Mouse (Mus musculus) hindlimb bud, embryonic 11.5 days (tissue): ENCODE measurements around the gene Coro1b.
"Not testable (repeated sequence)": the region's sequence is repeated elsewhere in the genome, so short reads cannot be mapped to it uniquely, and the experiment has no call there.

ENCODE experiments used
- DNase-seq: peaks from one replicate; pipeline ENCODE4 v3.0.0-alpha.2; 2012; ENCODE audit warnings: low read depth, low spot score; ENCODE audit errors: extremely low spot score

The Coro1b gene

GRCm38 (mm10) chr19:4119716-4120487 is 28.5 kb upstream of the Coro1b start:
- no peak for DNase-seq

DNA sequence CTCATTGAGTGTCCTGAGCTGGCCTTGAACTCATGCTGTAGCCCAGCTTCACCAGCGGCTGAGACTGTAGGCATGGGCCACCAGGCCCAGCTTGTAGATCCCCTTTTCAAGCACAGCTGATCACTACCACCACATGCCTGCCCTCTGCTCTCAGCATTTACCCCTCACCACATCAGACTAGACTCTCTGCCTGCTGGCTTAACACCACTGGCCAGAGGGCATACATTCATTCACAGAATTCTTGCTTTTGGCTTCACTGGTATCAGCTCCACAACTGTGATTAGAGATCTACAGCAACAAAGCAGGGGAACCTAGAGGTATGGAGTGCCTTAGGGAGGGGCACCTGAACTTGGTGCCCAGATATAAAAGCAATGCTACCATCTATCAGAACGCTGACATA is 27.9 kb upstream of the Coro1b start:
- no peak for DNase-seq

GRCm38 (mm10) chr19:4121097-4121805 is 27.2 kb upstream of the Coro1b start:
- peak; percentile 97 for DNase-seq

DNA sequence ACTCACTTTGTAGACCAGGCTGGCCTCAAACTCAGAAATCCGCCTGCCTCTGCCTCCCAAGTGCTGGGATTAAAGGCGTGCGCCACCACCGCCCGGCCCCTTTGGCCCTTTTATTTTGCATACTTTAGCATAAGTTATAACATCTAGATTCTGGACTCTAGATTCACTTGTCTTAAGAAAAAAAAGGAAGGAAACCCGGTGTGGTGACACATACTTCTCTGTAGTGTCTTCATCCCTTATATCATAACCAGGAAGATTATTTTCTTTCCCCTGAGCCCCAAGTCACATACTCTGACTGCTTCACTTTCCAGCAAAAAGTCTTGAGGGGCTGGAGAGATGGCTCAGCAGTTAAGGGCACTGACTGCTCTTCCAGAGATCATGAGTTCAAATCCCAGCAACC is 26.5 kb upstream of the Coro1b start:
- not testable (repeated sequence) for DNase-seq

DNA sequence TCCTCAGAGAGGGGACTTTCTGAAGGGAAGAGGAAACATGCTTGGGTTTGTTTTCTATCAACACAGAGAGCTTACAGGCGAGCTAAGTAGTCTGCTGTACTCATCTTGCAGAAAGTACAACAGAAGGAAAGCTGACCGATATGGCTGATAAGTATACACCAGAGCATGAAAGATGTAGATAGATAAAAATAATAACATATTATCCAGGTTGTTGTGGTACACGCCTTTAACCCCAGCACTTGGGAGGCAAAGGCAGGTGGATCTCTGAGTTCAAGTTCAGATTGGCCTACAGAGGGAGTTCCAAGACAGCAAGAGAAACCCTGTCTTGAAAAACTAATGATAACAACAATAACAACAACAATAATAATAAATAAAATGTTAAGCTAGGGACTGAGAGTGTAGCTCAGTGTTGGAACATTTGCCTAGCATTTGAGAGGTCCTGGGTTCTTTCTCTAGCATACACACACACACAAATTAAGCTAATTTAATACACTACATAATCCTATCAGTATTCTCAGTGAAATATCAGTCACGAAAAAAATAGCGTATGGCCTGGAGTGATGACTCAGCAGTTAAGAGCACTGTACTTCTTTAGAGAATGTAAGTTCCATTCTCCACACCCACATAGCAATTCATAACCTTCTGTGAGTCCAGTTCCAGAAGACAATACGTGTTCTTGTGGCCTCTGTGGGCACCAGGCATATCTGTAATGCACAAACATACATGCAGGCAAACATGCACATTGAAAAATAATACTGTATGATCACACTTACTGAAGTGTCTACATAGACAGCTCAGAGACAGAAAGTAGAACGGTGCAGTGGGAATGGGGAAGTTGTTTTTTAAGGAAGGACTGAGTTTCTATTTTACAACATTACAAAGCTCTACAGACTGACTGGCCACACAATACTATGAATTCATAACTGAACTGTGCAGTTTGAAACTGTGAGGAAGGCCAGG is 25.7 kb upstream of the Coro1b start:
- DNase-seq, result no peak

GRCm38 (mm10) chr19:4124432-4124831 is 24.0 kb upstream of the Coro1b start:
- no peak for DNase-seq

GRCm38 (mm10) chr19:4125268-4125667 is 23.2 kb upstream of the Coro1b start:
- not testable (repeated sequence) for DNase-seq

DNA sequence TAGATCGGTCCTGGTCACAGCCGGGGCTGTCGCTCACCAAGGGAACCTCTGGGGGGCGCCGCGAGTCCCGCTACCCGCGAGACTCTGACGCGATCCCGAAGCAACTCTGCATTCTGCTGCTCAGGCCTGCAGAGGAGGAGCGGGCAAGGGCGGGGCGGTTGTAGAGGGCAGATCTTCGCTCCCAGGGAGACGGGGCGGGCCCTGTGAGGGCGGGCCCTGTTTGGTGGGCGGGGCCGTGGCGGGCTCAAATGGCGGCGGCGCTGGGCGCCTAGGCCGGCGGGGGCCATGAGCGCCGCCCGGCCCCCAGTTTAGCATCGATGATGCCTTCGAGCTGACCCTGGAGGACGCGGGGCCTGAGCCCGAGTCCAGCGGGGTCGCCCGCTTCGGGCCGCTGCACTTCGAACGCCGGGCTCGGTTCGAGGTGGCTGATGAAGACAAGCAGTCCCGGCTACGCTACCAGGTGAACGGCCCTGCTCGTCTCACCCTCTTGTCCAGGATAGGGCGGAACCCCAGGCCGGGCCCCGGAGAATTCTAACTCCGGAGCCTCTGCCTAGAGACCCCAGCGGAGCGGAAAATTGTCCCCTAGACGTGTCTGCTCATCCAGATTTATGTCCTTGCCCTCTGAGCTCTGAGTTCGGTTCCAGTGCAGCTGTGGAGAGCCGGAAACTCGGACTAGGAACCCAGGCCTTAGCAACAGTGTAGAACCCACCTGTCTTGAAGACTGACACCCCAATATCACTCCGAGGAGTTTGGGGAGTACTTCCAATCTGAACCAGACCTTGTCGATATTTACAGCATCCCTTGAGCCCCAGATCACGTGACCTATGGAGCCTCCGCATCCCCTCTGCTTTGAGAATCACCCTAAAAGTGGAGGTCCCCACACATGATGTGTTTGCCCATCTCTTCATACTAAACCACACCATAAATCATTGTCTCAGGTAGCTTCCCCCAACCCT is 22.4 kb upstream of the Coro1b start, which contains the start of gene Aip:
Gene Aip (minus strand): TSS at position 118 of the 956 bp plus-strand sequence.
- peak; percentile 72 for DNase-seq

- DNase-seq, result no peak
These were observed 21.5 kb upstream of the Coro1b start for GRCm38 (mm10) chr19:4126759-4127495.

- no peak for DNase-seq
These were observed 19.0 kb upstream of the Coro1b start for GRCm38 (mm10) chr19:4129462-4129861.

- no peak for DNase-seq
These were observed 18.3 kb upstream of the Coro1b start for GRCm38 (mm10) chr19:4130106-4130505.

DNA sequence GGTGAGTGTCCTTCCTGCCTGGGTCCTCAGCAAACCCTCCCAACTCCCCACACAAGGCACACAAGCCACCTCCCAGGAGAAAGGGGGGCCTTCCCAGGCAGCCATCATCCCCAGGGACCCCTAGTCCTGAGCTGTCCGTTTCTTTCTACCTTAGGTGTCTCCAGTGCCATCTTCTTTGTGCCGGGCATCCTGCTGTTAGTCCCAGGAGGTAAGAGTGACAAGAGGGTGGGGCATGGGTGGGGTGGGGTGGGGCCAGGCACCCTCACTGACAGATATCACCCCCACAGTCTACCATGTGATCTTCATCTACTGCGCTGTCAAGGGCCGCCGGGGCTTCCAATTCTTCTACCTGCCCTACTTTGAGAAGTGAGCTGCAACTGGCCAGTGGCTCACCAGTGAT is 17.3 kb upstream of the Coro1b start:
- DNase-seq, result no peak

DNA sequence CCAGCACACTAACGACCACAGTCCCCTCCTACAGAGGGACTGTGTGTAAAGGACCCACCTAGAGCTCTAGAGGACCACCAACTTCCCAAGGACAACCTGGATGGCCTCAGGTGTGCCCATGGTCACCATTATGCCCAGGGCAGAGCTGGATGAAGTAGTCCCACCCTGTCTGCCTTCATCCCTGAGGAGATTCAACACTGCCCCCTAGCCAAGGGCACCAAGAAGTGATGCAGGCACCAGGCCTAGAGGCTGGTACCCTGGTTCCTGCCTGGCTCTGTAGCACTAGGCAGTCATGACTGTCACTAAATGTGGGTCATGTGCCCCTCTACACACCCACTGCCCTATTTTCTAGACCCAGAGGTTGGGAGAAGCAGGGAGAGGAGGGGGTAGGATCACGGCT is 16.7 kb upstream of the Coro1b start:
- DNase-seq, result no peak

DNA sequence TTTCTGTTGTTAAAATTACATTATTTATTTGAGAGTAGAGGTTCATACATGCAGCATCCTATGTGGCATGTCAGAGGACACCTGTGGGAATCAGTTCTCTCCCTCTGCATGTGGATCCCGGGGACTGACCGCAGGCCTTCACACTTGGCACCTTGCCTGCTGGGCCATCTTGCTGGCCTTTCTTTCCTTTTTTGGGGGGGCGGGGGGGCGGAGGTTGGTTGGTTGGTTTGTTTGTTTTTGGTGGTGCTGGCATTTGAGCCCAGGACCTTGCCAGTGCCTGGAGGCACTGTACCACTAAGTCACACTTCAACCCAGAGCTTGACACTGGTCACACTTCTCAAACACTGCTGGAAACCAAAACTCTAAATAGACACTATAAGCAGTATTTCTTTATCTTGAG is 14.1 kb upstream of the Coro1b start:
- no peak for DNase-seq

GRCm38 (mm10) chr19:4135229-4135962 is 13.0 kb upstream of the Coro1b start:
- not testable (repeated sequence) for DNase-seq

GRCm38 (mm10) chr19:4135963-4136345 is 12.5 kb upstream of the Coro1b start:
- DNase-seq, result not testable (repeated sequence)

GRCm38 (mm10) chr19:4136463-4136862 is 12.0 kb upstream of the Coro1b start:
- DNase-seq, result no peak

DNA sequence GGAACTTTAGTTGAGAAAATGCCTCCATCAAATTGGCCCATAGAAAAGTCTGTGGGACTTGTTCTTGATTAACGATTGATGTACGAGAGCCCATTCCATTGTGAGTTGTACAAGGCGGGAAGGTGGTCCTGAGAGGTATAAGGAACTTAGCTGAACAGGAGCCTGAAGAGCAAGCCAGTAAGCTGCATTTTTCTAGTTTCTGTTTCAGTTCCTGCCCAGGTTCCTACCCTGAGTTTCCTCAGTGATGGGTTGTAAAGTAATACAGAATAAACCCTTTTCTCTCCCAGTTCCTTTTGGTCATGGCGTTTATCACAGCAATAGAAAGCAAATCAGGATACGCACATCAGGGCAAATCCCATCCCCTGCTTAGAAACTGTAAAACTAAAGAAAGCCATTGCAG is 10.5 kb upstream of the Coro1b start:
- no peak for DNase-seq

DNA sequence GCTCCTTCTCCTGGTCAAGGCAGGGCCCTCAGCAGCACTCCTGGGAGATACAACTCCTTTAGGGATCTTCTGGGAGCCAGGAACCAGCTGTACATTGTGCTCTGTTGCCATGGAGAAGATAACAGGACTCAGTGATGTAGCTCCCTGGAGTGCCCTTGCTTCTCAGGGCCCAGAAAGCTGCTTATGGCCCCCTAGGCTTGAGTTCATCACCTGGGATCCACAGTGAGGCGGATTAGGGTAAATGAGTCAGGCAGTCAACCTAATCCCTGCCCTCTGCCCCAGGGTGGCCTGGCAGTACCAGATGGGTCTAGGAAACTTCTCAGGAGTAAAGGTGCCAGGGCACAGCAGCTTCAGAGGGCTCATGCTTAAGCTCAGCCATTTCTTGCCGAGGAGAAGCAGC is 9.0 kb upstream of the Coro1b start, which contains the start of gene Gpr152:
Gene Gpr152 (plus strand): TSS at position 342 of the 400 bp plus-strand sequence.
- DNase-seq, result no peak
